9 mouse cellular contexts compared by ENCODE assay signal in the genomic region with DNA sequence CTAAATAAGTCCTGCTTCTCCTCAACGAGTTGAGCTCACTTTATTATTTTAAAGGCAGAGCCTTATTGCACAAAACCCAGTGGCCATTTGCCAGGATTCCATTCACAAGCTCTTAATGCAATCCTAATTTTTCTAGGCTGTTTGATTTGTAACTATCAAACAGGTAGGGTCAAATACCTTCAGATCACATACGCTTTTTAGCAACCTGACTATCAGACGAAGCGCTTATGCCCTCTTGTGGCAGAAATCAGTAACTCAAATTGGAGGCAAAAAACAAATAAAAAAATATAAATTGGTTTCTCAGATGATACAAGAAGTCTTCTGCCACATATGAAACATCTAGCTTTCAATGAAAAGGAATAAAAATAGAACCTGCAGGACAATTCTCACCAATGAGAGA. TPM values are rescaled to one million over a fixed set of nuclear protein-coding genes. Genes with fewer than 3 reads are reported as not detected.
DNase-seq lines count a peak whose midpoint lies in the region; ATAC-seq lines count a peak whose summit lies in the region.
"Had no signal": no experiment of that assay in that cellular context is flagged by ENCODE, and none has a peak within 500 bp of the region (broad histone marks: within the 10 kb centered on the region; RNA-seq: fewer than 3 reads in every experiment).

No protein-coding gene starts in this region.

- DNase-seq in left cerebral cortex, postnatal 25 days (ENCODE audit: low spot score in 2 of 2): peak; percentile 2 to 8
- no peak for DNase-seq in left cerebral cortex, postnatal 4 days
- DNase-seq in ZHBTc4 (ENCODE audit: low read depth, low spot score): peak; percentile 46
- no peak for DNase-seq in testis, postnatal 10 days (ENCODE audit: low spot score)

- intact Hi-C loops in left cerebral cortex, postnatal 25 days (cut with DNase I): loop anchor here (10.0 kb wide), 1 partner anchor 919 kb away; no protein-coding TSS in a partner anchor
- intact Hi-C loops in left cerebral cortex, postnatal 4 days (cut with DNase I): no loop called here

- peak; percentile 70; the same call in 1 of the 2 replicates for ATAC-seq in erythroblast, adult 5-6 weeks (replicated peaks; ENCODE audit: low FRiP score, poor library complexity, severe bottlenecking)
- ATAC-seq in megakaryocyte-erythroid progenitor cell, adult 5-6 weeks (replicated peaks; ENCODE audit: low FRiP score, low TSS enrichment, poor library complexity, severe bottlenecking): peak; percentile 46; the same call in 1 of the 2 replicates
- no peak for ATAC-seq in inflammation-experienced regulatory T-cells, adult 6 months

RNA-seq across cellular contexts. Expression of gene Rhag, which starts 12.9 kb away (rescaled TPM):
- not detected for total RNA-seq in left cerebral cortex, postnatal 25 days (2021)
- total RNA-seq in left cerebral cortex, postnatal 4 days (2021): not detected
- 918 and 923 TPM in 2 replicates for total RNA-seq in erythroblast, adult 5-6 weeks (2015; ENCODE audit: low replicate concordance)
- 744 and 814 TPM in 2 replicates for total RNA-seq in erythroblast, adult 5-6 weeks (2017; ENCODE audit: low replicate concordance)
- 98.6 and 128 TPM in 2 replicates for total RNA-seq in megakaryocyte-erythroid progenitor cell, adult 5-6 weeks (2014; fragmentation: Nextera tagmentation)
- total RNA-seq in megakaryocyte-erythroid progenitor cell, adult 5-6 weeks (2017): 54.1 and 79.9 TPM in 2 replicates
- not detected for polyA plus RNA-seq in inflammation-experienced regulatory T-cells, adult 6 months (2017; shearing (Covaris generic))

RNA-seq across cellular contexts. Expression of gene Crisp2, which starts 17.0 kb away (rescaled TPM):
- total RNA-seq in left cerebral cortex, postnatal 25 days (2021): not detected
- not detected for total RNA-seq in left cerebral cortex, postnatal 4 days (2021)
- 1.0 TPM in 1 of 2 replicates, not detected in the other for total RNA-seq in erythroblast, adult 5-6 weeks (2015; ENCODE audit: low replicate concordance)
- 3.7 and 5.9 TPM in 2 replicates for total RNA-seq in erythroblast, adult 5-6 weeks (2017; ENCODE audit: low replicate concordance)
- 3.8 TPM in 1 of 2 replicates, not detected in the other for total RNA-seq in megakaryocyte-erythroid progenitor cell, adult 5-6 weeks (2014; fragmentation: Nextera tagmentation)
- total RNA-seq in megakaryocyte-erythroid progenitor cell, adult 5-6 weeks (2017): 3.1 TPM in 1 of 2 replicates, not detected in the other
- not detected for polyA plus RNA-seq in inflammation-experienced regulatory T-cells, adult 6 months (2017; shearing (Covaris generic))
- polyA plus RNA-seq: heart, embryonic 16.5 days; lung, embryonic 15.5 days had no signal

RNA-seq across cellular contexts. Expression of gene 9130008F23Rik, which starts 56.5 kb away (rescaled TPM):
- not detected for total RNA-seq in left cerebral cortex, postnatal 25 days (2021)
- total RNA-seq in left cerebral cortex, postnatal 4 days (2021): under 1 TPM; 0.95 to 0.96 TPM
- total RNA-seq in erythroblast, adult 5-6 weeks (2015; ENCODE audit: low replicate concordance): 0.84 and 2.3 TPM in 2 replicates
- not detected in 2 replicates for total RNA-seq in erythroblast, adult 5-6 weeks (2017; ENCODE audit: low replicate concordance)
- 1.9 and 4.0 TPM in 2 replicates for total RNA-seq in megakaryocyte-erythroid progenitor cell, adult 5-6 weeks (2014; fragmentation: Nextera tagmentation)
- 0.84 and 14.3 TPM in 2 replicates for total RNA-seq in megakaryocyte-erythroid progenitor cell, adult 5-6 weeks (2017)
- 1 to 10 TPM in 1 of 3 experiments, not detected in 2; 1.8 TPM for polyA plus RNA-seq in inflammation-experienced regulatory T-cells, adult 6 months (2017; shearing (Covaris generic))

Comparison
In these comparisons a context has a peak if more than half of its experiments do, and no peak if none do; other contexts are left out.
1. DNase-seq: peak in left cerebral cortex, postnatal 25 days (2 of 2) and ZHBTc4 (single experiment); none in left cerebral cortex, postnatal 4 days (single experiment) and testis, postnatal 10 days (single experiment).
2. RNA of gene Rhag, which starts 12.9 kb away (total RNA-seq): 744 to 923 TPM in erythroblast, adult 5-6 weeks and 54.1 to 128 TPM in megakaryocyte-erythroid progenitor cell, adult 5-6 weeks; not detected in left cerebral cortex, postnatal 4 days and not detected in left cerebral cortex, postnatal 25 days; every median in the first group is over 10 times any median in the second.